Mouse (Mus musculus) spleen, adult 2 months (tissue): ENCODE measurements around the gene P4hb.

Source experiments
- CTCF ChIP-seq: fragments of 200-500 bp; IDR thresholded peaks from 2 replicates; pipeline ENCODE4 v1.5.1; 2011; ENCODE audit warnings: mild to moderate bottlenecking, inconsistent platforms; ENCODE audit not compliant: insufficient read depth, insufficient read length, insufficient replicate concordance; ENCODE audit errors: extremely low read depth
- POLR2A ChIP-seq: fragments of 200-500 bp; IDR thresholded peaks from 2 replicates; pipeline ENCODE4 v1.6.1; 2011; ENCODE audit warnings: low read depth, low read length, inconsistent platforms

- TF ChIP-seq POLR2A (no peak), CTCF (no peak)
Observed at GRCm38 (mm10) chr11:120530085-120530964, 42.7 kb downstream of the P4hb start, which contains the start of gene Gcgr.
